ENCODE assay signal across 23 mouse cellular contexts in the genomic region with DNA sequence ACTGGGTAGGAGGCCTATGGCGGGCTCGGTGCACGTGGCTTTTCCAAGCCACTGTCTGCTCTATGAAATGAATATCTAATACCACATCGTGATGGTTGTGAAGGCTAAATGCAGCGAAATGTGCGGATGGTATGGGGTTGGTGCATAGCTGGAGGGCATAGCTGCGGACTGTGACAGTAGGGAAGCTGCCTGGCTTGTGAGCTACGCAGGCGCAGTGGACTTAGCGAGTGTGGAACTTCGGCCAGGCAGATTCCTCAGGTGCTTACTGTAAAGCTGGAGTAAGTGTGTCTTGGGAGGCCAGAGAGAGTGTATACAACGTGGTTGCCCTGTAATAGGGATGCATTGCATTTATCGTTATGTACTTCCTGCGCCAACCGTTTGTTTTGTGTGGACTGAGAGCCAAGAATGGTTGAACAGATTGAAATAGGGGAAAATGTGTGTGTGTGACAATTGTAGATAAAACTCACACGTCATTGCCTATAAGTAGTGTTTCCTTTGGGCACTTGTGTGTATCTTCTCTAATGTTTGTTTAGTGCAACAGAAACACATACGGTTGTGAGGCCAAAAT. TPM values are rescaled to one million over a fixed set of nuclear protein-coding genes. Genes with fewer than 3 reads are reported as not detected.
DNase-seq lines count a peak whose midpoint lies in the region; ATAC-seq and TF ChIP-seq lines count a peak whose summit lies in the region.
"Had no signal": no experiment of that assay in that cellular context is flagged by ENCODE, and none has a peak within 500 bp of the region (broad histone marks: within the 10 kb centered on the region; RNA-seq: fewer than 3 reads in every experiment).

No protein-coding gene starts in this region.

- TF ChIP-seq CTCF in intestine, postnatal 0 days (IDR thresholded peaks at IDR 0.05; ENCODE audit: low read depth) = no peak
- TF ChIP-seq CTCF in midbrain, postnatal 0 days (IDR thresholded peaks at IDR 0.05) = no peak
- TF ChIP-seq CTCF in G1E (IDR thresholded peaks at IDR 0.05; ENCODE audit: low read depth, low read length) = no peak
- no peak for TF ChIP-seq CTCF in liver, postnatal 0 days (IDR thresholded peaks at IDR 0.05; ENCODE audit: low read depth)

- no peaks in the 10 kb centered on the region for H3K27me3 ChIP-seq in intestine, postnatal 0 days (replicated peaks; ENCODE audit: control insufficient read depth, insufficient read depth, low read length)
- no peaks in the 10 kb centered on the region for H3K27me3 ChIP-seq in intestine, embryonic 15.5 days (replicated peaks)
- H3K27me3 ChIP-seq in midbrain, postnatal 0 days (ENCODE audit: insufficient read depth, low read length) = no peaks in the 10 kb centered on the region
- no peaks in the 10 kb centered on the region for H3K27me3 ChIP-seq in midbrain, embryonic 16.5 days (ENCODE audit: control insufficient read depth, insufficient read depth, low read depth, low read length)
- H3K27me3 ChIP-seq in G1E (ENCODE audit: insufficient read depth, low read length) = no peaks in the 10 kb centered on the region
- no peaks in the 10 kb centered on the region for H3K27me3 ChIP-seq in liver, postnatal 0 days (ENCODE audit: insufficient read depth, low read length)
- H3K27me3 ChIP-seq in hindbrain, embryonic 13.5 days = no peaks in the 10 kb centered on the region
- H3K27me3 ChIP-seq: limb, embryonic 15.5 days had no signal

- ATAC-seq in intestine, postnatal 0 days = no peak
- ATAC-seq in intestine, embryonic 15.5 days = no peak
- peak; percentile 8; the same call in 1 of the 2 replicates for ATAC-seq in midbrain, postnatal 0 days (ENCODE audit: low FRiP score)
- no peak for ATAC-seq in midbrain, embryonic 16.5 days
- ATAC-seq in G1E (ENCODE audit: extremely low read depth, insufficient number of reproducible peaks, low FRiP score, poor library complexity, severe bottlenecking) = no peak
- ATAC-seq in liver, postnatal 0 days = no peak
- no peak for ATAC-seq in hindbrain, embryonic 13.5 days (ENCODE audit: low FRiP score)
- ATAC-seq in erythroblast, adult 5-6 weeks (replicated peaks; ENCODE audit: low FRiP score, poor library complexity, severe bottlenecking) = no peak
- ATAC-seq: CD4-positive, CD25-positive, alpha-beta regulatory T cell, adult 4 months; hindbrain, postnatal 0 days had no signal

- no peak overlapping the region for H3K9ac ChIP-seq in intestine, postnatal 0 days (ENCODE audit: low read depth, low read length)
- no peak overlapping the region for H3K9ac ChIP-seq in intestine, embryonic 15.5 days
- no peak overlapping the region for H3K9ac ChIP-seq in midbrain, postnatal 0 days (replicated peaks; ENCODE audit: low read length, poor library complexity, severe bottlenecking)
- no peak overlapping the region for H3K9ac ChIP-seq in midbrain, embryonic 16.5 days (ENCODE audit: low read depth, low read length)
- H3K9ac ChIP-seq in liver, postnatal 0 days (replicated peaks) = no peak overlapping the region
- H3K9ac ChIP-seq in hindbrain, embryonic 13.5 days = no peak overlapping the region
- H3K9ac ChIP-seq: limb, embryonic 15.5 days had no signal

- 83% methylated on average over 17 of the region's 17 CpGs for WGBS in intestine, postnatal 0 days
- WGBS in intestine, embryonic 15.5 days = 88% methylated on average over 17 of the region's 17 CpGs
- WGBS in midbrain, postnatal 0 days = 86% methylated on average over 17 of the region's 17 CpGs
- WGBS in midbrain, embryonic 16.5 days = 91% methylated on average over 17 of the region's 17 CpGs
- WGBS in liver, postnatal 0 days (ENCODE audit: insufficient replicate concordance) = 69% methylated on average over 17 of the region's 17 CpGs
- 91% methylated on average over 17 of the region's 17 CpGs for WGBS in hindbrain, embryonic 13.5 days

- 0 out of 2 replicates have a peak overlapping the region, but pooled peaks have one; percentile 9 for H3K27ac ChIP-seq in intestine, postnatal 0 days (ENCODE audit: low read depth, low read length)
- no peak overlapping the region for H3K27ac ChIP-seq in intestine, embryonic 15.5 days
- no peak overlapping the region for H3K27ac ChIP-seq in midbrain, postnatal 0 days (ENCODE audit: low read depth, low read length)
- H3K27ac ChIP-seq in midbrain, embryonic 16.5 days (ENCODE audit: low read length) = no peak overlapping the region
- H3K27ac ChIP-seq in liver, postnatal 0 days (ENCODE audit: low read depth) = no peak overlapping the region
- H3K27ac ChIP-seq in hindbrain, embryonic 13.5 days = no peak overlapping the region
- H3K27ac ChIP-seq: gastrocnemius, adult 2 months; hindbrain, postnatal 0 days; kidney, postnatal 0 days; limb, embryonic 15.5 days had no signal

- H3K4me1 ChIP-seq in intestine, postnatal 0 days (replicated peaks; ENCODE audit: control insufficient read depth, insufficient read depth, low read length) = 0 out of 2 replicates have a peak, but pooled peaks cover 7% of the 10 kb centered on the region
- peaks cover 5% of the 10 kb centered on the region; the same call in 1 of the 2 replicates for H3K4me1 ChIP-seq in intestine, embryonic 15.5 days (replicated peaks)
- peaks cover 6% of the 10 kb centered on the region for H3K4me1 ChIP-seq in midbrain, postnatal 0 days (ENCODE audit: insufficient read depth, low read length)
- H3K4me1 ChIP-seq in midbrain, embryonic 16.5 days (ENCODE audit: control insufficient read depth, insufficient read depth, low read length) = peaks cover 10% of the 10 kb centered on the region
- H3K4me1 ChIP-seq in G1E (ENCODE audit: insufficient read depth, low read depth, low read length) = peaks cover 67% of the 10 kb centered on the region
- peaks cover 70% of the 10 kb centered on the region for H3K4me1 ChIP-seq in liver, postnatal 0 days (ENCODE audit: insufficient read depth)
- peaks cover 18% of the 10 kb centered on the region for H3K4me1 ChIP-seq in hindbrain, embryonic 13.5 days (replicated peaks)

- TF ChIP-seq EP300 in liver, postnatal 0 days (IDR thresholded peaks at IDR 0.05; ENCODE audit: low read depth) = peak; percentile 73

- peaks cover 8% of the 10 kb centered on the region; the same call in 1 of the 2 replicates for H3K36me3 ChIP-seq in intestine, postnatal 0 days (ENCODE audit: control insufficient read depth, insufficient read depth)
- no peaks in the 10 kb centered on the region for H3K36me3 ChIP-seq in intestine, embryonic 15.5 days
- no peaks in the 10 kb centered on the region for H3K36me3 ChIP-seq in midbrain, postnatal 0 days (ENCODE audit: insufficient read depth, low read length)
- no peaks in the 10 kb centered on the region for H3K36me3 ChIP-seq in midbrain, embryonic 16.5 days (ENCODE audit: control insufficient read depth, insufficient read depth, low read length)
- peaks cover 78% of the 10 kb centered on the region for H3K36me3 ChIP-seq in G1E (replicated peaks)
- peaks cover 7% of the 10 kb centered on the region for H3K36me3 ChIP-seq in liver, postnatal 0 days (replicated peaks; ENCODE audit: insufficient read depth, low read length)
- no peaks in the 10 kb centered on the region for H3K36me3 ChIP-seq in hindbrain, embryonic 13.5 days
- H3K36me3 ChIP-seq: limb, embryonic 15.5 days had no signal

- H3K4me3 ChIP-seq in intestine, postnatal 0 days (ENCODE audit: low read depth, low read length) = no peak overlapping the region
- H3K4me3 ChIP-seq in intestine, embryonic 15.5 days (replicated peaks) = no peak overlapping the region
- H3K4me3 ChIP-seq in midbrain, postnatal 0 days (ENCODE audit: low read depth, low read length) = no peak overlapping the region
- H3K4me3 ChIP-seq in midbrain, embryonic 16.5 days (ENCODE audit: low read depth, low read length) = no peak overlapping the region
- peak overlapping the region; percentile 64 for H3K4me3 ChIP-seq in G1E (ENCODE audit: low read depth, low read length)
- H3K4me3 ChIP-seq in liver, postnatal 0 days (ENCODE audit: low read depth, low read length) = no peak overlapping the region
- H3K4me3 ChIP-seq in hindbrain, embryonic 13.5 days = no peak overlapping the region
- H3K4me3 ChIP-seq: gastrocnemius, adult 2 months; limb, embryonic 15.5 days had no signal

- no peak overlapping the region for H3K4me2 ChIP-seq in intestine, postnatal 0 days (replicated peaks; ENCODE audit: low read depth)
- H3K4me2 ChIP-seq in intestine, embryonic 15.5 days (replicated peaks) = no peak overlapping the region
- no peak overlapping the region for H3K4me2 ChIP-seq in midbrain, postnatal 0 days (ENCODE audit: low read depth, low read length, poor library complexity, severe bottlenecking)
- H3K4me2 ChIP-seq in midbrain, embryonic 16.5 days (ENCODE audit: low read length) = no peak overlapping the region
- H3K4me2 ChIP-seq in liver, postnatal 0 days (ENCODE audit: low read depth, low read length) = no peak overlapping the region
- H3K4me2 ChIP-seq in hindbrain, embryonic 13.5 days = no peak overlapping the region
- H3K4me2 ChIP-seq: limb, embryonic 15.5 days had no signal

- DNase-seq in midbrain, postnatal 0 days (ENCODE audit: low spot score) = no peak
- DNase-seq in G1E (ENCODE audit: low spot score) = no peak
- DNase-seq in liver, postnatal 0 days = no peak
- DNase-seq: adrenal gland, postnatal 36 days; cerebellum, adult 11-12 months; cerebellum, postnatal 36 days; gastrocnemius, adult 2 months; heart, adult 11 months; heart, postnatal 4 days; kidney, adult 18-20 months; layer of hippocampus, postnatal 36 days; lung, postnatal 10 days; right cerebral cortex, postnatal 4 days; thymus, adult 2 months had no signal

- no peaks in the 10 kb centered on the region for H3K9me3 ChIP-seq in intestine, postnatal 0 days (ENCODE audit: control insufficient read depth)
- H3K9me3 ChIP-seq in intestine, embryonic 15.5 days = no peaks in the 10 kb centered on the region
- H3K9me3 ChIP-seq in midbrain, postnatal 0 days (ENCODE audit: low read length) = no peaks in the 10 kb centered on the region
- H3K9me3 ChIP-seq in midbrain, embryonic 16.5 days (replicated peaks; ENCODE audit: control insufficient read depth, low read length, poor library complexity, severe bottlenecking) = no peaks in the 10 kb centered on the region
- no peaks in the 10 kb centered on the region for H3K9me3 ChIP-seq in G1E (replicated peaks)
- no peaks in the 10 kb centered on the region for H3K9me3 ChIP-seq in liver, postnatal 0 days (ENCODE audit: low read length)
- H3K9me3 ChIP-seq in hindbrain, embryonic 13.5 days = no peaks in the 10 kb centered on the region
- H3K9me3 ChIP-seq: limb, embryonic 15.5 days had no signal

RNA-seq across cellular contexts. Expression of gene Dapp1, which starts 5.4 kb away (rescaled TPM):
- polyA plus RNA-seq in intestine, postnatal 0 days (2015; fragmentation: Nextera tagmentation; extraction: Ambion mirVana) = 70.6 and 71.2 TPM in 2 replicates
- polyA plus RNA-seq in intestine, embryonic 15.5 days (2015; fragmentation: Nextera tagmentation; extraction: Ambion mirVana) = 23.2 and 23.7 TPM in 2 replicates
- 2.3 and 4.0 TPM in 2 replicates for total RNA-seq in midbrain, postnatal 0 days (2014; rRNA removed)
- 1.3 and 1.9 TPM in 2 replicates for polyA plus RNA-seq in midbrain, postnatal 0 days (2015; fragmentation: Nextera tagmentation; extraction: Ambion mirVana)
- 1.5 and 2.7 TPM in 2 replicates for polyA plus RNA-seq in midbrain, embryonic 16.5 days (2015; fragmentation: Nextera tagmentation; extraction: Ambion mirVana)
- total RNA-seq in G1E (2014; fragmentation: Nextera tagmentation) (288 and 301 TPM in 2 replicates), G1E (2017) (438 and 441 TPM in 2 replicates)
- polyA plus RNA-seq in G1E (2012) = 14.3 and 37.2 TPM in 2 replicates
- 9.6 and 10.3 TPM in 2 replicates for polyA plus RNA-seq in liver, postnatal 0 days (2015; fragmentation: Nextera tagmentation; extraction: Ambion mirVana)
- 1.8 and 1.9 TPM in 2 replicates for polyA plus RNA-seq in hindbrain, embryonic 13.5 days (2015; fragmentation: Nextera tagmentation; extraction: Ambion mirVana)
- 18.3 and 27.6 TPM in 2 replicates for total RNA-seq in erythroblast, adult 5-6 weeks (2015; ENCODE audit: low replicate concordance)
- 21.5 and 34.1 TPM in 2 replicates for total RNA-seq in erythroblast, adult 5-6 weeks (2017; ENCODE audit: low replicate concordance)

RNA-seq across cellular contexts. Expression of gene Lamtor3, which starts 57.6 kb away (rescaled TPM):
- polyA plus RNA-seq in intestine, postnatal 0 days (2015; fragmentation: Nextera tagmentation; extraction: Ambion mirVana) = 156 and 160 TPM in 2 replicates
- polyA plus RNA-seq in intestine, embryonic 15.5 days (2015; fragmentation: Nextera tagmentation; extraction: Ambion mirVana) = 135 and 139 TPM in 2 replicates
- total RNA-seq in midbrain, postnatal 0 days (2014; rRNA removed) = 87.1 and 97.7 TPM in 2 replicates
- polyA plus RNA-seq in midbrain, postnatal 0 days (2015; fragmentation: Nextera tagmentation; extraction: Ambion mirVana) = 113 and 122 TPM in 2 replicates
- 132 and 133 TPM in 2 replicates for polyA plus RNA-seq in midbrain, embryonic 16.5 days (2015; fragmentation: Nextera tagmentation; extraction: Ambion mirVana)
- total RNA-seq in G1E (2014; fragmentation: Nextera tagmentation) = 152 and 187 TPM in 2 replicates
- 233 and 234 TPM in 2 replicates for total RNA-seq in G1E (2017)
- 27.0 and 38.4 TPM in 2 replicates for polyA plus RNA-seq in G1E (2012)
- polyA plus RNA-seq in liver, postnatal 0 days (2015; fragmentation: Nextera tagmentation; extraction: Ambion mirVana) = 44.3 and 46.5 TPM in 2 replicates
- 121 and 130 TPM in 2 replicates for polyA plus RNA-seq in hindbrain, embryonic 13.5 days (2015; fragmentation: Nextera tagmentation; extraction: Ambion mirVana)
- total RNA-seq in erythroblast, adult 5-6 weeks (2015; ENCODE audit: low replicate concordance) = 31.6 and 47.8 TPM in 2 replicates
- 45.0 and 49.3 TPM in 2 replicates for total RNA-seq in erythroblast, adult 5-6 weeks (2017; ENCODE audit: low replicate concordance)
